Mouse (Mus musculus) liver, embryonic 11.5 days (tissue): ENCODE results near the gene Ankrd13a. TPM values are rescaled to one million over a fixed set of nuclear protein-coding genes. Genes with fewer than 3 reads are reported as not detected.

ENCODE experiments used
- ATAC-seq: fragments of 200-750 bp; cut with Nextera tagmentation; replicated peaks from 2 replicates; pipeline ENCODE4 v1.8.0; 2017; ENCODE audit warnings: moderate number of reproducible peaks, mild to moderate bottlenecking, moderate TSS enrichment, moderate library complexity; ENCODE audit not compliant: low FRiP score
- DNase-seq: peaks from one replicate; pipeline ENCODE4 v3.0.0-alpha.2; 2017; ENCODE audit warnings: low spot score
- H3K27ac ChIP-seq: fragments of 300-500 bp; sonication (generic); 2 replicates; pipeline ENCODE4 v1.5.1; 2014; ENCODE audit warnings: mild to moderate bottlenecking, low read depth, low read length, control low read depth
- H3K27me3 ChIP-seq: fragments of 300-500 bp; sonication (generic); replicated peaks from 2 replicates; pipeline ENCODE4 v1.6.1; 2014; ENCODE audit warnings: low read length, mixed read lengths; ENCODE audit not compliant: control insufficient read depth, insufficient read depth
- H3K36me3 ChIP-seq: fragments of 300-500 bp; sonication (generic); 2 replicates; pipeline ENCODE4 v1.6.1; 2014; ENCODE audit warnings: mild to moderate bottlenecking, low read length, moderate library complexity, mixed read lengths; ENCODE audit not compliant: control insufficient read depth, insufficient read depth
- H3K4me1 ChIP-seq: fragments of 300-500 bp; sonication (generic); replicated peaks from 2 replicates; pipeline ENCODE4 v1.6.1; 2014; ENCODE audit warnings: low read length, mixed read lengths; ENCODE audit not compliant: control insufficient read depth, insufficient read depth
- H3K4me2 ChIP-seq: fragments of 300-500 bp; sonication (generic); 2 replicates; pipeline ENCODE4 v1.6.1; 2014; ENCODE audit warnings: mild to moderate bottlenecking, control low read depth, moderate library complexity
- H3K4me3 ChIP-seq: fragments of 300-500 bp; sonication (generic); 2 replicates; pipeline ENCODE4 v1.5.1; 2014; ENCODE audit warnings: low read depth, low read length, control low read depth
- H3K9ac ChIP-seq: fragments of 300-500 bp; sonication (generic); 2 replicates; pipeline ENCODE4 v1.6.1; 2014; ENCODE audit warnings: low read depth, low read length, control low read depth
- H3K9me3 ChIP-seq: fragments of 300-500 bp; sonication (generic); 2 replicates; pipeline ENCODE4 v1.6.1; 2016; ENCODE audit warnings: low read length, inconsistent platforms, mixed read lengths; ENCODE audit not compliant: control insufficient read depth
- WGBS: fragments of 180-500 bp; shearing (Covaris S2); extraction: QIAGEN DNeasy Blood & Tissue Kit; methylation state at CpG from one replicate; pipeline ENCODE4 v1.1.7; 2014; 5-methylcytosine and 5-hydroxymethylcytosine counted together
- polyA plus RNA-seq: library from polyadenylated mRNA; unstranded; fragments of >200 nt; fragmentation: Nextera tagmentation; extraction: Ambion mirVana; gene quantifications from 2 replicates; pipeline ENCODE4 v1.2.1, GENCODE M21; 2014

Gene Ankrd13a
- polyA plus RNA-seq, 1 experiment from 2014 or later: 81.2 TPM

GRCm38 (mm10) chr5:114783405-114784163 is 9.1 kb downstream of the Ankrd13a start:
- Histone ChIP-seq H3K27ac (peak overlapping the region; percentile 33), H3K4me1 (peaks cover 68% of the 10 kb centered on the region), H3K4me3 (no peak overlapping the region), H3K36me3 (peaks cover 2% of the 10 kb centered on the region; the same call in 1 of the 2 replicates), H3K9ac (no peak overlapping the region), H3K27me3 (no peaks in the 10 kb centered on the region), H3K4me2 (peak overlapping the region; percentile 21), H3K9me3 (no peaks in the 10 kb centered on the region)
- DNase-seq (no peak), ATAC-seq (peak; percentile 24; the same call in 1 of the 2 replicates)
- 57% methylated on average over 12 of the region's 12 CpGs for WGBS

GRCm38 (mm10) chr5:114784622-114785165 is 10.2 kb downstream of the Ankrd13a start:
- Histone ChIP-seq H3K4me1 (peaks cover 57% of the 10 kb centered on the region), H3K4me2 (peak overlapping the region; percentile 63), H3K9ac (peak overlapping the region; percentile 66), H3K36me3 (peaks cover 6% of the 10 kb centered on the region), H3K9me3 (no peaks in the 10 kb centered on the region), H3K4me3 (peak overlapping the region; percentile 23; the same call in 1 of the 2 replicates), H3K27me3 (no peaks in the 10 kb centered on the region), H3K27ac (peak overlapping the region; percentile 88)
- WGBS: 30% methylated on average over 16 of the region's 16 CpGs
- peak; percentile 86 for ATAC-seq
- DNase-seq: peak; percentile 54

DNA sequence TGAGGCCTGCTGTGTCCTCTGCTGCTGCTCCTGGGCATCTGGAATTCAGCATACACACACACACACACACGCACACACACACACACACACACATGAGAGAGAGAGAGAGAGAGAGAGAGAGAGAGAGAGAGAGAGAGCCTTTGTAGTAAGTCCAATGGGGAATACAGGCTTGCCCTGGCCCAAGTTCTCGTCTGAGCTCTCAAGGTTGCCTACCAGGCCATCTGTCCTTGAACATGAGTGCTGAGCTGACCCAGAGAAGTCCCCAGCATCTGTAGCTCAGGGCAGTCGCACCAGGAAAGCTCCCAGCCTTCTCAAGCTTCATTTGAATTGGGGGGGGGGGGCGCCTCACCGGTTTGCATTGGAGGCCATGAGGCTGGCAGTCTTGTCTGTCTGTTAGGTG is 10.7 kb downstream of the Ankrd13a start:
- H3K4me3 ChIP-seq: no peak overlapping the region
- ATAC-seq (no peak), DNase-seq (no peak)
- WGBS: 56% methylated on average over 5 of the region's 5 CpGs
- peak overlapping the region; percentile 63 for H3K4me2 ChIP-seq
- peaks cover 6% of the 10 kb centered on the region for H3K36me3 ChIP-seq
- no peaks in the 10 kb centered on the region for H3K9me3 ChIP-seq
- no peaks in the 10 kb centered on the region for H3K27me3 ChIP-seq
- H3K4me1 ChIP-seq: peaks cover 52% of the 10 kb centered on the region
- peak overlapping the region; percentile 88 for H3K27ac ChIP-seq
- H3K9ac ChIP-seq: peak overlapping the region; percentile 66

GRCm38 (mm10) chr5:114793317-114793716 is 18.8 kb downstream of the Ankrd13a start:
- Histone ChIP-seq H3K4me1 (peaks cover 19% of the 10 kb centered on the region), H3K9me3 (no peaks in the 10 kb centered on the region), H3K4me3 (no peak overlapping the region), H3K27me3 (no peaks in the 10 kb centered on the region), H3K36me3 (peaks cover 18% of the 10 kb centered on the region), H3K27ac (no peak overlapping the region), H3K4me2 (no peak overlapping the region), H3K9ac (no peak overlapping the region)
- no peak for DNase-seq
- ATAC-seq: no peak
- 90% methylated on average over 7 of the region's 7 CpGs for WGBS

- H3K27me3 ChIP-seq: no peaks in the 10 kb centered on the region
- no peaks in the 10 kb centered on the region for H3K9me3 ChIP-seq
- ATAC-seq (no peak), DNase-seq (no peak)
- H3K4me3 ChIP-seq: no peak overlapping the region
- peaks cover 19% of the 10 kb centered on the region for H3K4me1 ChIP-seq
- H3K27ac ChIP-seq: no peak overlapping the region
- WGBS: 72% methylated on average over 4 of the region's 4 CpGs
- H3K36me3 ChIP-seq: peaks cover 19% of the 10 kb centered on the region
- no peak overlapping the region for H3K4me2 ChIP-seq
- no peak overlapping the region for H3K9ac ChIP-seq
Observed at GRCm38 (mm10) chr5:114794609-114795008, 20.1 kb downstream of the Ankrd13a start.

DNA sequence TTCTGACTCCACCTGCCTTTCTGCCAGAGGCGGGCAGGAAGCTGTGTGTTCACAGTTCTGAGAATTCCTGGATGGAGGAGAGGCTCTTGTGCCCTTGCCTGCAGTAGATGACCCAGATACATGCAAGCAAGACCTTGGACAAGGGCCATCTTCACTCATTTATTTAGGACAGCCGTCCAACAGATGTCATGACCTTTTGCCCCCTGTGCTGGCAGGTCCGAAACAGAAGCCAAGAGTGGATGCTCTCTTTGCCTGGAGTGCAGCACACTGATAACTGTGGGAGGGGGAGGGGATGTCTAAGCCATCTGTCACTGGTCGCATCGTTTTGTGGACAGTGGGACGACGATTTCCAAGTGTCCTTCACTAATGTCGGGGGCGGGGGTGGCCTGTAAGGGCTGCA is 20.8 kb downstream of the Ankrd13a start:
- Histone ChIP-seq H3K4me3 (no peak overlapping the region), H3K9ac (no peak overlapping the region), H3K27ac (no peak overlapping the region), H3K27me3 (no peaks in the 10 kb centered on the region), H3K4me1 (peaks cover 19% of the 10 kb centered on the region), H3K9me3 (no peaks in the 10 kb centered on the region), H3K36me3 (peaks cover 21% of the 10 kb centered on the region), H3K4me2 (no peak overlapping the region)
- DNase-seq: no peak
- no peak for ATAC-seq
- 47% methylated on average over 9 of the region's 9 CpGs for WGBS

- ATAC-seq (no peak), DNase-seq (no peak)
- H3K4me2 ChIP-seq: no peak overlapping the region
- H3K27ac ChIP-seq: no peak overlapping the region
- H3K9ac ChIP-seq: no peak overlapping the region
- H3K4me3 ChIP-seq: no peak overlapping the region
- 74% methylated on average over 9 of the region's 9 CpGs for WGBS
- no peaks in the 10 kb centered on the region for H3K27me3 ChIP-seq
- peaks cover 19% of the 10 kb centered on the region for H3K4me1 ChIP-seq
- no peaks in the 10 kb centered on the region for H3K9me3 ChIP-seq
- H3K36me3 ChIP-seq: peaks cover 25% of the 10 kb centered on the region
Observed at GRCm38 (mm10) chr5:114795653-114796052, 21.2 kb downstream of the Ankrd13a start.

DNA sequence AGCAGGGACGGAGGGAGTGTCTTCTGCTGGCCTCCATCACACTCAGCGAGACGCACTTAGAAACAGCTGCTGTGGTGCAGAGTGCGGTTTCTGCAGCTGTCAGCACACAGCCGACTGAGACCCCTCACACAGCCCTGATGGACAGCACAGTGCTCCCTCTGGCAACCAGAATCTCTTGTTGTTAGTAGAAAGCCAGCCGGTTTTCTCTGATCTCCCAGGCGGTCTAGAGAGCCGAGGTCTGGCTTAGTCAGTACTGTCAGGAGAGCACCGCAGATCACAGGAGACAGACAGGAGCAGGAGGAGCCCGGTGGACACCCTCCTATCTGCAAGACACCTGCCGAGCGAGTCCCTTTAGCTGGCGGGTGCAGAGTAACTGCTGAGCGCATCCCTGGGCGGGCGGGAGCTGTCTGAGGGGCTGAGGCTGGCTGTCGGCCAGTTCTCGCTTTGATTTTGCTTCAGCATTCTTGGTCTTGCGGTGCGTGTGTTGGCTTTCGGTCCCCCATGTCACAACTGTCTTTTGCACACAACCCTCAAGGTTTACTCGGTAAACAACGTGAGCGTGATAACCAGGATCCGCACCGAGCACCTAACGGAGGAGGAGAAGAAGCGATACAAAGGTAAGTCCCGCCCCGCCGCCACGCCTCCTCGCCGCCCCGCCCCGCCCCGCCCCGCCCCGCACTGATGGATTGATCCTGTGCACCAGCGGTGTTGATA is 22.0 kb downstream of the Ankrd13a start:
- H3K27ac ChIP-seq: no peak overlapping the region
- DNase-seq (no peak), ATAC-seq (peak; percentile 48; the same call in 1 of the 2 replicates)
- H3K4me1 ChIP-seq: peaks cover 23% of the 10 kb centered on the region
- 42% methylated on average over 40 of the region's 40 CpGs for WGBS
- H3K4me2 ChIP-seq: peak overlapping the region; percentile 59
- H3K27me3 ChIP-seq: no peaks in the 10 kb centered on the region
- no peak overlapping the region for H3K9ac ChIP-seq
- peak overlapping the region; percentile 33 for H3K4me3 ChIP-seq
- H3K9me3 ChIP-seq: no peaks in the 10 kb centered on the region
- peaks cover 25% of the 10 kb centered on the region for H3K36me3 ChIP-seq
